Mouse (Mus musculus) forebrain, embryonic 13.5 days (tissue): Measurements from ENCODE around the gene Irf1. TPM values are rescaled to one million over a fixed set of nuclear protein-coding genes. Genes with fewer than 3 reads are reported as not detected.

Experiments
- ATAC-seq: fragments of 200-750 bp; cut with Nextera tagmentation; 2 replicates; pipeline ENCODE4 v1.8.0; 2017
- H3K27ac ChIP-seq: fragments of 300-500 bp; sonication (generic); 2 replicates; pipeline ENCODE4 v1.5.1; 2015; ENCODE audit warnings: inconsistent platforms, mild to moderate bottlenecking, moderate library complexity
- H3K27me3 ChIP-seq: fragments of 300-500 bp; sonication (generic); 2 replicates; pipeline ENCODE4 v1.6.1; 2015; ENCODE audit warnings: mild to moderate bottlenecking, inconsistent platforms
- H3K36me3 ChIP-seq: fragments of 300-500 bp; sonication (generic); 2 replicates; pipeline ENCODE4 v1.6.1; 2015; ENCODE audit warnings: mild to moderate bottlenecking, inconsistent platforms; ENCODE audit not compliant: poor library complexity, severe bottlenecking
- H3K4me1 ChIP-seq: fragments of 300-500 bp; sonication (generic); 2 replicates; pipeline ENCODE4 v1.6.1; 2015; ENCODE audit warnings: inconsistent platforms
- H3K4me2 ChIP-seq: fragments of 300-500 bp; sonication (generic); 2 replicates; pipeline ENCODE4 v1.6.1; 2015; ENCODE audit warnings: inconsistent platforms, mild to moderate bottlenecking, moderate library complexity
- H3K4me3 ChIP-seq: fragments of 300-500 bp; sonication (generic); 2 replicates; pipeline ENCODE4 v1.5.1; 2015; ENCODE audit warnings: mild to moderate bottlenecking, inconsistent platforms
- H3K9ac ChIP-seq: fragments of 300-500 bp; sonication (generic); 2 replicates; pipeline ENCODE4 v1.6.1; 2015; ENCODE audit warnings: mild to moderate bottlenecking, inconsistent platforms
- H3K9me3 ChIP-seq: fragments of 300-500 bp; sonication (generic); replicated peaks from 2 replicates; pipeline ENCODE4 v1.6.1; 2016; ENCODE audit warnings: inconsistent platforms
- WGBS: fragments of 180-500 bp; shearing (Covaris S2); methylation state at CpG from one replicate; pipeline ENCODE4 v1.1.7; 2015; 5-methylcytosine and 5-hydroxymethylcytosine counted together
- polyA plus RNA-seq: library from polyadenylated mRNA; unstranded; fragments of >200 nt; fragmentation: Nextera tagmentation; extraction: Ambion mirVana; gene quantifications from 2 replicates; pipeline ENCODE4 v1.2.1, GENCODE M21; 2015

The Irf1 gene
- polyA plus RNA-seq, 1 experiment from 2014 or later: 2.7 TPM

DNA sequence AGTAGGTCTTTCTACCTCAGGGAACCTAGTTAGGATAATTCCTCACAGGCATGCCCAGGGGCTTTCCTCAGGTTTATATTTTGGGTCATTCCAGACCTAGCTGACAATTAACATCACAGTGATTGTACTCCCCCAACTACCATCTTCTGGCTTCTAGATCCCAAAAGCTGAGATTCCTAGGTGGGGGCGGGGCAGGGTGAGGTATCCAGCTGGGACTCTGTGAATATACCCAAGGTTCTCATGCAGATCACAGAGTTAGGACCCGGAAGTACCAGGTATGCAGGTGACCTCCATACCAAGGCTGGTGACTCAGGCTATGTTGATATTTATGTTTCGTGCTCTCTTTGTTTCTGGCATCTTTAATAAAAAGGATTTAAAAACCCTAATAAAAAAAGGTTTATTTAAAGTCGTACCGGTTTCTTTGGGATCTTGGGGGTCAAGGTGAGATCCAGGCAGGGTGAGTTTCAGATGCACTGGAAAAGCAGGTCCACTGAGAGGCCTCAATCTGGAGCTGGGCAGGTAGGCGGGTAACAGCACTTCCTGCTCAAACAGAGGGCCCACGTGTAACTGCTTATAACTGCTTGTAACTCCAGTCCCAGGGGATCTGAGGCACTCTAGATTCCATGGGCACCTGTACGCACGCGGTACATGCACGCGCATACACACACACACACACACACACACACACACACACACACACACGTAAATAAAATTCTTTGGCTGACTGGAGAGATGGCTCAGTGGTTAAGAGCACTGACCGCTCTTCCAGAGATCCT lies 34.9 kb downstream of the Irf1 start:
- no peaks in the 10 kb centered on the region for H3K4me1 ChIP-seq
- H3K36me3 ChIP-seq: no peaks in the 10 kb centered on the region
- H3K27me3 ChIP-seq: no peaks in the 10 kb centered on the region
- H3K4me2 ChIP-seq: no peak overlapping the region
- H3K27ac ChIP-seq: no peak overlapping the region
- 81% methylated on average over 14 of the region's 14 CpGs for WGBS
- no peak overlapping the region for H3K9ac ChIP-seq
- no peak overlapping the region for H3K4me3 ChIP-seq
- no peak for ATAC-seq
- H3K9me3 ChIP-seq: no peaks in the 10 kb centered on the region

- Histone ChIP-seq H3K4me2 (no peak overlapping the region), H3K9ac (no peak overlapping the region), H3K27ac (no peak overlapping the region), H3K4me3 (no peak overlapping the region), H3K36me3 (no peaks in the 10 kb centered on the region), H3K9me3 (no peaks in the 10 kb centered on the region), H3K4me1 (no peaks in the 10 kb centered on the region), H3K27me3 (no peaks in the 10 kb centered on the region)
- 80% methylated on average over 9 of the region's 9 CpGs for WGBS
- ATAC-seq: no peak
Observed at GRCm38 (mm10) chr11:53805786-53806185, 36.0 kb downstream of the Irf1 start.

DNA sequence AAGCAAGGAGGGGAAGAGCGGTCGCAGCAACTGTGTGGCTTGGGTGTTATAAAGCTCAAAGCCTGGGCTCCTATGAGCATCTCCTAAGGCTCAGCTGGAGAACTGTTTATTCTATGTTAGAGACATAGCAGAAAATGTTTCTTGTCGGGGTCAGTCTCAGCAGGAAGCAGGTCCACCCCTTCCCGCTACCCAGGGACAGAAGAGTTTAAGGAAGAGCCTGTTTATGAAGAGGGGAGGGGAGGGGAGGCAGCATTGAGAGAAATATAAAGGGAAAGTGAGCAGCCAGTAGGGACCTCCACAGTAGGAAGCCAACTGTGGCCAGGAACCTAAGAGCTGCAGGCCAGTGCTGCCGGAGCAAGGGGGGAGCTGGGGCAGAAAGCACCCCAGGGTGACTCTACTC lies 39.5 kb downstream of the Irf1 start:
- Histone ChIP-seq H3K4me1 (no peaks in the 10 kb centered on the region), H3K4me3 (no peak overlapping the region), H3K27ac (no peak overlapping the region), H3K4me2 (no peak overlapping the region), H3K36me3 (no peaks in the 10 kb centered on the region), H3K9me3 (no peaks in the 10 kb centered on the region), H3K27me3 (no peaks in the 10 kb centered on the region), H3K9ac (no peak overlapping the region)
- 43% methylated on average over 5 of the region's 5 CpGs for WGBS
- no peak for ATAC-seq

DNA sequence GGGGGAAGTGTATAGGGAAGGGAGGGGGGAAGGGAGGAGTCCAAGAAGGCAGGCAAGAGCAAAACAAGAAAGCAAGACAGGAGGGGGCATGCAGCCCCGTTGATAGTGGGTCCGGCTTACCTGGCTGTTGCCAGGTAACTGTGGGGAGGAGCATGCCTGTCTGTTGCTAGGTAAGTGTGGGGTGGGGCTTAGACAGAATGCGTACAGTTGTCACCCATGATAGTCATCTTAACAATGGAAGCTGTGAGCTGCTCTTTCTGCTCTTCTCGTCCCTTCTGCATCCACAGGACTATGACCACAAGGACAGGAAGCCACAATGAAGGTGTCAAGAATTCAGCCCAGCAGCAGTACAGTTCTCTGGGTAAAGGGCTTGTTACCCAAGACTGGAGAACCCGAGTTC lies 40.3 kb downstream of the Irf1 start:
- ATAC-seq: no peak
- Histone ChIP-seq H3K27ac (no peak overlapping the region), H3K4me1 (no peaks in the 10 kb centered on the region), H3K9ac (no peak overlapping the region), H3K36me3 (no peaks in the 10 kb centered on the region), H3K4me3 (no peak overlapping the region), H3K9me3 (no peaks in the 10 kb centered on the region), H3K4me2 (no peak overlapping the region), H3K27me3 (no peaks in the 10 kb centered on the region)
- WGBS: 64% methylated on average over 5 of the region's 5 CpGs

DNA sequence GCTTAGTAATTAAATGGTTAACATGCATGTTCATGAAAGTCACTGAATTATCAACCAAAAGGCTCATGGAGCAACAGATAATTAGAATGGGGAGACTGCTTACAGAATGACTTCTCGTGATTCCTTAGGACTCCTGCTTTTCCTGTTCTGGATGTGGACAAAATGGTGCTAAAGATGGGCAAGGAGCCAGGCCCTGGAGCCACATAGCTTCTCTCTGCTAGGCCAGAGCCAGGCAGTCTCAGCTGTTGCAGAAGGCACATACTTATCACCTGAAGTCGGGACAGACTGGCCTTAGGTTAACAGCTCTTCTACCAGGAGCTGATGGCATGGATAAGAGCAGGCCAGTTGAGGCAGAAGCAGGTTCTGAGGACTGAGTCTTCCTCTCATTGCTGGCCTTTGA lies 40.9 kb downstream of the Irf1 start:
- Histone ChIP-seq H3K4me1 (no peaks in the 10 kb centered on the region), H3K36me3 (no peaks in the 10 kb centered on the region), H3K27ac (no peak overlapping the region), H3K4me2 (no peak overlapping the region), H3K4me3 (no peak overlapping the region), H3K27me3 (no peaks in the 10 kb centered on the region), H3K9me3 (no peaks in the 10 kb centered on the region), H3K9ac (no peak overlapping the region)
- ATAC-seq: no peak
- WGBS: 77% methylated on average over 2 of the region's 2 CpGs

DNA sequence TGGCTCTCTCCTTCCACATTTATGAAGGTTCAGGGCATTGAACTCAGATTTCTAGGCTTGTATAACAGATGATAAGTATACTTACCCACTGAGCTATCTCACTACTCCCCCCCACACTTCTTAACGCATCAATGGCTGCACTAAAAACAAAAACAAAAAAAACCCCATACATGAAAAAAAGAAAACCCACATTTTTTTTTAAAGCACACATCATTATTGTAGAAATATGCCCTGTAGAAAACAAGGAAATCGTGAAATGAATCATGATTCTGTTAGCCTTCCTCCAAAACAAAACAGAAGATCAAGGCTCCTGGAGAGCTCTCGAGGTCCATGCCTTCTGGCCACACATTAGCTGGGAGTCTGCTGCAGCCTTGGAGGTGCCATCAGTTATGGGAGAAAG lies 41.5 kb downstream of the Irf1 start:
- WGBS: 81% methylated on average over 3 of the region's 3 CpGs
- Histone ChIP-seq H3K27ac (no peak overlapping the region), H3K4me3 (no peak overlapping the region), H3K9ac (no peak overlapping the region), H3K4me1 (no peaks in the 10 kb centered on the region), H3K4me2 (no peak overlapping the region), H3K36me3 (no peaks in the 10 kb centered on the region), H3K27me3 (no peaks in the 10 kb centered on the region), H3K9me3 (no peaks in the 10 kb centered on the region)
- no peak for ATAC-seq

- Histone ChIP-seq H3K4me2 (no peak overlapping the region), H3K4me1 (no peaks in the 10 kb centered on the region), H3K27ac (no peak overlapping the region), H3K4me3 (no peak overlapping the region), H3K9me3 (no peaks in the 10 kb centered on the region), H3K36me3 (no peaks in the 10 kb centered on the region), H3K27me3 (no peaks in the 10 kb centered on the region), H3K9ac (no peak overlapping the region)
- no peak for ATAC-seq
- 86% methylated on average over 16 of the region's 16 CpGs for WGBS
Observed at GRCm38 (mm10) chr11:53813001-53813868, 43.4 kb downstream of the Irf1 start.

DNA sequence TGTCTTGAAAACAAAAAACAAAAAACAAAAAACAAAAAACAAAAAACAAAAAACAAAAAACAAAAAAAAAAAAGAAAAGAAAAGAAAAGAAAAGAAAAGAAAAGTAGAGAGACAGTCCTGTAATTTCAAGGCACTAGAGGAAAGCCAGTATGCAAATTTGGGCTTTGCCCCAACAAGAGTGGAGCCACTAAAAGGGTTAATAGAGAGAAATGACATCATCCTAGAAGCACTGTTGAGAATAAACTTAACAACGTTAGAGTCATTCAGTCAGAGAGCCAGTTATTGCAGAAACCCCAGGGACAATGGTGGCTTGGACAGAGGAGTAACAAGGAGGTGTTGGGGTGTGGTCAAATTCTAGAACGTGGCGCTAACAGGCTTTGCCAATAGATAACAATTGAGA lies 45.0 kb downstream of the Irf1 start:
- no peak overlapping the region for H3K4me2 ChIP-seq
- H3K27ac ChIP-seq: no peak overlapping the region
- no peak overlapping the region for H3K4me3 ChIP-seq
- 61% methylated on average over 3 of the region's 3 CpGs for WGBS
- H3K9ac ChIP-seq: no peak overlapping the region
- H3K9me3 ChIP-seq: no peaks in the 10 kb centered on the region
- no peaks in the 10 kb centered on the region for H3K27me3 ChIP-seq
- H3K4me1 ChIP-seq: no peaks in the 10 kb centered on the region
- no peaks in the 10 kb centered on the region for H3K36me3 ChIP-seq
- no peak for ATAC-seq

GRCm38 (mm10) chr11:53816841-53817375 lies 47.1 kb downstream of the Irf1 start:
- no peak overlapping the region for H3K4me2 ChIP-seq
- no peaks in the 10 kb centered on the region for H3K4me1 ChIP-seq
- H3K27me3 ChIP-seq: no peaks in the 10 kb centered on the region
- ATAC-seq: no peak
- WGBS: 87% methylated on average over 5 of the region's 5 CpGs
- H3K9ac ChIP-seq: no peak overlapping the region
- H3K9me3 ChIP-seq: no peaks in the 10 kb centered on the region
- H3K36me3 ChIP-seq: no peaks in the 10 kb centered on the region
- no peak overlapping the region for H3K27ac ChIP-seq
- no peak overlapping the region for H3K4me3 ChIP-seq

GRCm38 (mm10) chr11:53818794-53819193 lies 49.0 kb downstream of the Irf1 start:
- no peak overlapping the region for H3K9ac ChIP-seq
- WGBS: 82% methylated on average over 6 of the region's 6 CpGs
- H3K27ac ChIP-seq: no peak overlapping the region
- H3K27me3 ChIP-seq: no peaks in the 10 kb centered on the region
- H3K9me3 ChIP-seq: no peaks in the 10 kb centered on the region
- no peak overlapping the region for H3K4me3 ChIP-seq
- H3K36me3 ChIP-seq: no peaks in the 10 kb centered on the region
- no peaks in the 10 kb centered on the region for H3K4me1 ChIP-seq
- H3K4me2 ChIP-seq: no peak overlapping the region
- ATAC-seq: no peak

DNA sequence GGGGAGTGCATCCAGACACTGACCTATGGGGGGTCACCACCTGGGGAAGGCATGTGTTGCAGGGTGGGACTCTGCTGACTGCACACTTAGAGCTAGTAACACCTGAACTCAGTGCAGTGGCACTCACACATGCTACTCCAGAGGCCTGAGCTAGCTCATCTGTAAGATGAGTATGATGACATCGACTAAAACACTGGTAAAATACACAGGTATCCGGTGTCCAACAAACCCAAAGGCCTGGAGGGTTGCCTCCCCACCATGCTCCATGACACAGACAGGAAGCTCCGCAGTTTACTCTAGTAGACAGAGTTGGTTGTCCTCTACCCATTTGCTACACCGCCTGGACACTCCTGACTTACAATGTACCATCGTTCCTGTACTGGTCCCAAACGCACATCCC lies 49.7 kb downstream of the Irf1 start:
- no peak overlapping the region for H3K27ac ChIP-seq
- no peaks in the 10 kb centered on the region for H3K36me3 ChIP-seq
- no peak overlapping the region for H3K4me3 ChIP-seq
- H3K9me3 ChIP-seq: no peaks in the 10 kb centered on the region
- H3K4me1 ChIP-seq: no peaks in the 10 kb centered on the region
- no peak for ATAC-seq
- H3K9ac ChIP-seq: no peak overlapping the region
- 91% methylated on average over 6 of the region's 6 CpGs for WGBS
- H3K4me2 ChIP-seq: no peak overlapping the region
- H3K27me3 ChIP-seq: no peaks in the 10 kb centered on the region

DNA sequence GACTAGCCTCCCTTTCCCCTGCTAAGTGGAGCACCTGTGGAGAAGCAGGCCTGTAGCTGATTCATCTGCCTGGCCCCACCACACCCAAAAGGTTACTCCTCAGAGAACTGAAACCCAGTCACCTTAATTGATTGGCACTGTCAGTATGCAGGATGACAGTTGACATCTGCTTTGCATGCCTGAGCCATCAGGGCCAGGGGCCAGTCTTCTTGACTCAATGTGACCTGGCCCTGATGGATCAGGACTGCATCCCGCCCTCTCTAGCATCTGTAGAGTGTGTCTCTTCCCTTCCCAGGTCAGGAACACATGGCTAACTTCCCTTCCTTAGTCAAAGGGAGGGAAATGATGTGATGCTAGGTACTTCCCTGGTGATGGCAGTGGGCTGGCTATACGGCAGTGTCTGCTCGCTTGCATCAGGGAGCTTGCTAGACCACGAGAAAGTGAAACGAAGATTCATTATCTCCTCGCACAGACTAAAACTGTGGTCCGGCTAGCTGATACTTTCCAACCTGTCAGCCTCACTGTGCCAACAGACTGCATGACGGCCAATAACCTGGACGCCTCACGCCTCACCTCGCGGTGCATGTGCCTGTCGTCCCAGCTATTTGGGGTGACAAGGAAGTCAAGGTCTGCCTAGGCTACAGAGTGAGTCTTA lies 50.8 kb downstream of the Irf1 start:
- H3K36me3 ChIP-seq: no peaks in the 10 kb centered on the region
- 92% methylated on average over 13 of the region's 13 CpGs for whole genome bisulfite sequencing
- H3K9ac ChIP-seq: no peak overlapping the region
- no peak overlapping the region for H3K4me3 ChIP-seq
- H3K27ac ChIP-seq: no peak overlapping the region
- H3K27me3 ChIP-seq: no peaks in the 10 kb centered on the region
- H3K4me1 ChIP-seq: no peaks in the 10 kb centered on the region
- H3K4me2 ChIP-seq: no peak overlapping the region
- no peaks in the 10 kb centered on the region for H3K9me3 ChIP-seq
- no peak for ATAC-seq
